Mouse (Mus musculus) midbrain, embryonic 15.5 days (tissue): ENCODE measurements around the gene Krtap4-7. TPM values are rescaled to one million over a fixed set of nuclear protein-coding genes. Genes with fewer than 3 reads are reported as not detected.
"Not testable (repeated sequence)": the region's sequence is repeated elsewhere in the genome, so short reads cannot be mapped to it uniquely, and the experiment has no call there.

ENCODE experiments used
- ATAC-seq: fragments of 200-750 bp; cut with Nextera tagmentation; replicated peaks from 2 replicates; pipeline ENCODE4 v1.8.0; 2017; ENCODE audit warnings: moderate TSS enrichment
- H3K27ac ChIP-seq: fragments of 300-500 bp; sonication (generic); 2 replicates; pipeline ENCODE4 v1.5.1; 2015; ENCODE audit warnings: mild to moderate bottlenecking, inconsistent platforms
- H3K27me3 ChIP-seq: fragments of 300-500 bp; sonication (generic); replicated peaks from 2 replicates; pipeline ENCODE4 v1.6.1; 2015; ENCODE audit warnings: inconsistent platforms
- H3K36me3 ChIP-seq: fragments of 300-500 bp; sonication (generic); replicated peaks from 2 replicates; pipeline ENCODE4 v1.6.1; 2015; ENCODE audit warnings: inconsistent platforms
- H3K4me1 ChIP-seq: fragments of 300-500 bp; sonication (generic); 2 replicates; pipeline ENCODE4 v1.6.1; 2015; ENCODE audit warnings: inconsistent platforms
- H3K4me2 ChIP-seq: fragments of 300-500 bp; sonication (generic); 2 replicates; pipeline ENCODE4 v1.6.1; 2015; ENCODE audit warnings: inconsistent platforms, mild to moderate bottlenecking, moderate library complexity
- H3K4me3 ChIP-seq: fragments of 300-500 bp; sonication (generic); 2 replicates; pipeline ENCODE4 v1.5.1; 2015; ENCODE audit warnings: mild to moderate bottlenecking, inconsistent platforms
- H3K9ac ChIP-seq: fragments of 300-500 bp; sonication (generic); 2 replicates; pipeline ENCODE4 v1.6.1; 2015; ENCODE audit warnings: mild to moderate bottlenecking, inconsistent platforms
- H3K9me3 ChIP-seq: fragments of 300-500 bp; sonication (generic); 2 replicates; pipeline ENCODE4 v1.6.1; 2016; ENCODE audit warnings: inconsistent platforms
- WGBS: fragments of 180-500 bp; shearing (Covaris S2); methylation state at CpG from one replicate; pipeline ENCODE4 v1.1.7; 2015; ENCODE audit warnings: mixed read lengths; 5-methylcytosine and 5-hydroxymethylcytosine counted together
- polyA plus RNA-seq: library from polyadenylated mRNA; unstranded; fragments of >200 nt; fragmentation: Nextera tagmentation; extraction: Ambion mirVana; gene quantifications from 2 replicates; pipeline ENCODE4 v1.2.1, GENCODE M21; 2015

Krtap4-7 gene
- polyA plus RNA-seq, 1 experiment from 2014 or later: not detected

DNA sequence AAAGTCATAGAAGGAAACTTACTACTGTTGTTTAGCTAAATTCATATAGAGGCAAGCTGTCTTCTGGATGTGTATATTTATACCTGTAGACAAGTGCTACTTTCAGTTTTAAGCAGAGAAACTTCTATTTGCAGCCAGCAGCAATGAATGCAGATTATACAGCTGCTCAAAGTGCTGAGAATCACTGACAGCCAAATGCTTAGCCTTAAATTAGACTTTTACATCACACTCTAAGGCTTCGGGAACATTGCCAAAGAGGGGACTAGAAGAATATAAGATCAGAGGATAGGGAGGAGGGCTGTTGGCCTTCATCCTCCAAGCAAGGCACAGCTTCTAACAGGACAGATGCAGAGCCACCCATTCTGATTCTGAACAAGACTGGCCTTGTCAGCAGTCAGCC is 6.8 kb downstream of the Krtap4-7 start:
- Histone ChIP-seq H3K9ac (no peak overlapping the region), H3K27me3 (no peaks in the 10 kb centered on the region), H3K4me1 (0 out of 2 replicates have a peak, but pooled peaks cover 5% of the 10 kb centered on the region), H3K4me3 (no peak overlapping the region), H3K4me2 (no peak overlapping the region), H3K36me3 (no peaks in the 10 kb centered on the region), H3K27ac (no peak overlapping the region), H3K9me3 (no peaks in the 10 kb centered on the region)
- no peak for ATAC-seq
- WGBS: 73% methylated on average over 1 of the region's 1 CpGs

DNA sequence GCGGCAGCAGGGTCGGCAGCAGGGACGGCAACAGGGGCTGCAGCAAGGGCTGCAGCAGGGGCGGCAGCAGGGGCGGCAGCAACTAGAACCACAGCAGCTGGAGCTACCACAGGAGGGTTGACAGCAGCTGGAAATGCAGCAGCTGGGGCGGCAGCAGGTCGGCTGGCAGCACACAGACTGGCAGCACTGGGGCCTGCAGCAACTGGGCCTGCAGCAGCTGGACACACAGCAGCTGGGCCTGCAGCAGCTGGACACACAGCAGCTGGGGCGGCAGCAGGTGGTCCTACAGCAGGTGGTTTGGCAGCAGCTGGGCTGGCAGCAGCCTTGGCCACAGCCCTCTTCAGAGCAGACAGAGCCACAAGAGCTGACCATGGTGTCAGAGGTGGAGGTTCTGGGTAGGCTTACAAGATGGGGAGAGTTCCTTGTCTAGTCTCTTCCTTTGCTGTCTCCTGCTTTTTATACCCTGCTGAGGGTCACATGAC is 9.2 kb downstream of the Krtap4-7 start, which contains the start of gene Krtap4-2:
Gene Krtap4-2 (minus strand): TSS at position 432 of the 482 bp plus-strand sequence.
- Histone ChIP-seq H3K4me2 (no peak within 1 kb of the TSS), H3K9me3 (no peaks in the 10 kb centered on the region), H3K4me3 (no peak within 1 kb of the TSS), H3K36me3 (no peaks in the 10 kb centered on the region), H3K27ac (no peak within 1 kb of the TSS), H3K9ac (no peak within 1 kb of the TSS), H3K27me3 (no peaks in the 10 kb centered on the region), H3K4me1 (0 out of 2 replicates have a peak, but pooled peaks cover 5% of the 10 kb centered on the region)
- ATAC-seq: no peak
- 42% methylated on average over 8 of the region's 8 CpGs for WGBS

DNA sequence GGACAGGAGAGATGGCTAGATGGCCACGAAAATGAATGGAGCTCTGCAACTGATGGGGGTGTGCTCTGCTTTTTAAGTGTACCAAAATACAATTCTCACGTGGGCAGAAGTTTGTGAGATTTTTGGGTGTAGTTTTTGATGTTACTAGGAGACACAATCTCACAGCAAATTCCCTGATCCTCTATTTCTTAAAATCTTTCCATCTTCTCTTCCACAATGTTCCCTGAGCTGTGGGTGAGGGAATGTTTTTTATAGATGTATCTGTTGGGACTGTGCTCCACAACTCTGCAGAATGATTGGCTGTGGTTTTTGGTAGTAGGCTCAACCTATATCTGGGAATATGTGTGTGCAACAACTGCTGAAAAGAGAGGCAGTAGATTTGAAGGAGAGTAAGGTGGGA is 10.6 kb downstream of the Krtap4-7 start:
- WGBS: 84% methylated on average over 2 of the region's 2 CpGs
- H3K27ac ChIP-seq: no peak overlapping the region
- H3K36me3 ChIP-seq: no peaks in the 10 kb centered on the region
- H3K4me3 ChIP-seq: no peak overlapping the region
- H3K9me3 ChIP-seq: no peaks in the 10 kb centered on the region
- H3K4me2 ChIP-seq: no peak overlapping the region
- 0 out of 2 replicates have a peak, but pooled peaks cover 5% of the 10 kb centered on the region for H3K4me1 ChIP-seq
- H3K27me3 ChIP-seq: no peaks in the 10 kb centered on the region
- no peak overlapping the region for H3K9ac ChIP-seq
- no peak for ATAC-seq

DNA sequence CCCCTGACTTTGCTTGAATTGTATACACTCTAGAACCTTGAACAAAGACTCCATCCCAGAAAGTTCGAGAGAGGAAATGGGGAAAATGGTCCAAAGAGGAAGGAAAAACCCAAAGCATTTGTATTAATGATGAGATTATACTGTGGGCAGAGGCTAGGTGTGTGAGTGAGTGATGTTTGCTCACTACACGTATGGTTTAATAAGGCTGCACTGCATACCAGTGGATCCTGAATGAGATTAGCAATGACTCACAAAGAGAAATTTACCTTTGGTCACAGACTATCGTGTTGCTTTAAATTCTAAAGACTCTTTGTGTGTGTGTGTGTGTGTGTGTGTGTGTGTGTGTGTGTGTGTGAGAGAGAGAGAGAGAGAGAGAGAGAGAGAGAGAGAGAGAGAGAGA is 13.0 kb downstream of the Krtap4-7 start:
- ATAC-seq: no peak
- Histone ChIP-seq H3K4me2 (no peak overlapping the region), H3K27me3 (no peaks in the 10 kb centered on the region), H3K9ac (no peak overlapping the region), H3K9me3 (no peaks in the 10 kb centered on the region), H3K36me3 (no peaks in the 10 kb centered on the region), H3K4me3 (no peak overlapping the region), H3K4me1 (0 out of 2 replicates have a peak, but pooled peaks cover 5% of the 10 kb centered on the region), H3K27ac (no peak overlapping the region)
- WGBS: 80% methylated on average over 3 of the region's 3 CpGs

DNA sequence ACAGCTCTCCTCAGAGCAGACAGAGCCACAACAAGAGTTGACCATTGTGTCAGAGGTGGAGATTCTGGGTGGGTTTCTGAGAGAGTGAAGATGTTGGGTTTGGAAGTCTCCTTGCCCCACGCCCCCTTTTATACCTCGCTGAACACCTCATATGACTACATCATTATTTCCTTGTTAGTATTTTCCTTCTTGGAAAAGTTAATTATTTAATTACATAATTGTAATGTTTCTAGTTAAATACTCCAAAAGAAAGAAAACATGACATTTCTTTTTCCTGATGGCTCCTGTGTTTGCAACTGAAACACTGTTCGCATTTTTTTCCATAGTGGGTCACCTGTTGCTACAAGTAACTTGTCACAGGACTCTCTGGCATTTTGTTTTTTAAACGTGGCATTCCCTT is 15.8 kb downstream of the Krtap4-7 start, which contains the start of gene Krtap4-1:
Gene Krtap4-1 (minus strand): TSS at position 101 of the 400 bp plus-strand sequence.
- Histone ChIP-seq H3K4me1 (no peaks in the 10 kb centered on the region), H3K9me3 (no peaks in the 10 kb centered on the region), H3K27me3 (no peaks in the 10 kb centered on the region), H3K27ac (no peak within 1 kb of the TSS), H3K9ac (no peak within 1 kb of the TSS), H3K4me3 (no peak within 1 kb of the TSS), H3K36me3 (no peaks in the 10 kb centered on the region), H3K4me2 (no peak within 1 kb of the TSS)
- ATAC-seq: no peak
- 82% methylated on average over 4 of the region's 4 CpGs for WGBS

DNA sequence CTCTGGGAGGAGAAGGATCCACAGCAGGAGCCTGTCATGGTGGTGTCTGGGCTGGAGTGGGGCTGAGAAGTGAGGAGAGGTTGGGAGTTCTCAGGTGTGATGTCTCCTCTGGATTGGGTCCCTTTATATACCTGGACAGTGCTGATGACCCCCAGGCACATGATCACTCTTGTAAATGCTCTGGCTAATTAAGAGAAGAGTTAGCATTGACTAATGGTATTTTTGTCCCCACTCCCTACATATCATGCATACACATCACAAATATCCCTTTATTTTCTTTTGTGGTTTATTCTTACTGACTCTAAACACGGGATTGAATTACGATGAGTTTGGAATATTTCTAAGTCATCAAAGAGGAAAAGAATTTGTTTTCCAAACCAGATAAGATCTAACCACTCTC is 23.6 kb downstream of the Krtap4-7 start, which contains the start of gene Gm11562:
Gene Gm11562 (minus strand): TSS at position 101 of the 400 bp plus-strand sequence.
- no peak for ATAC-seq
- 85% methylated on average over 2 of the region's 2 CpGs for WGBS
- H3K27ac ChIP-seq: no peak within 1 kb of the TSS
- H3K9me3 ChIP-seq: no peaks in the 10 kb centered on the region
- no peaks in the 10 kb centered on the region for H3K27me3 ChIP-seq
- no peak within 1 kb of the TSS for H3K9ac ChIP-seq
- H3K36me3 ChIP-seq: no peaks in the 10 kb centered on the region
- H3K4me3 ChIP-seq: no peak within 1 kb of the TSS
- no peak within 1 kb of the TSS for H3K4me2 ChIP-seq
- no peaks in the 10 kb centered on the region for H3K4me1 ChIP-seq

DNA sequence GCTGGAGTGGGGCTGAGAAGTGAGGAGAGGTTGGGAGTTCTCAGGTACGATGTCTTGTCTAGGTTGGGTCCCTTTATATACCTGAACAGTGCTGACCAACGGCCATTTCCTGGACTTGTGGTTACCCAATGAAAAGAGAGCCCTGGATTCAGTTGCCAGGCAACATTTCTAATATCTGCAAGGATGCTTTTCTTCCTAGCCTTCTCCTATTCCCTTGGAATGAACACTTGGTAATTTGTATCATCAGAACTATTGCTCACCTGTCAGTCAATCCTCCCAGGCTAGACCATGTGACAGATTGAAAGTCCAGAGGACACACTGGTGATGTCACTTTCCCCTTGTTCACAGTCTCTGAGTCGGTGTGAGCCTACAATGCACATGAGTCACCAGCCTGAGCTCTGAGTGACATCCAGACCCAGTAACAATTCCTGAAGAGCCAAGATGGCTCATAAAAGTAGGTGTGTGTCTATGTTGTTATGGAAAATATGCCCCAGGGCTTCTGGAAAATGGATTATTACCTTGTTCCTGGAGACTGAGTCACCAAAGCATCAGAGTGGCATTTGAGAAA is 29.0 kb downstream of the Krtap4-7 start, which contains the start of gene Krtap2-4:
Gene Krtap2-4 (minus strand): TSS at position 51 of the 568 bp plus-strand sequence.
- no peaks in the 10 kb centered on the region for H3K4me1 ChIP-seq
- H3K36me3 ChIP-seq: no peaks in the 10 kb centered on the region
- no peak within 1 kb of the TSS for H3K4me3 ChIP-seq
- no peak within 1 kb of the TSS for H3K4me2 ChIP-seq
- no peak within 1 kb of the TSS for H3K27ac ChIP-seq
- no peaks in the 10 kb centered on the region for H3K27me3 ChIP-seq
- ATAC-seq: no peak
- H3K9ac ChIP-seq: no peak within 1 kb of the TSS
- no peaks in the 10 kb centered on the region for H3K9me3 ChIP-seq
- WGBS: 68% methylated on average over 3 of the region's 3 CpGs

DNA sequence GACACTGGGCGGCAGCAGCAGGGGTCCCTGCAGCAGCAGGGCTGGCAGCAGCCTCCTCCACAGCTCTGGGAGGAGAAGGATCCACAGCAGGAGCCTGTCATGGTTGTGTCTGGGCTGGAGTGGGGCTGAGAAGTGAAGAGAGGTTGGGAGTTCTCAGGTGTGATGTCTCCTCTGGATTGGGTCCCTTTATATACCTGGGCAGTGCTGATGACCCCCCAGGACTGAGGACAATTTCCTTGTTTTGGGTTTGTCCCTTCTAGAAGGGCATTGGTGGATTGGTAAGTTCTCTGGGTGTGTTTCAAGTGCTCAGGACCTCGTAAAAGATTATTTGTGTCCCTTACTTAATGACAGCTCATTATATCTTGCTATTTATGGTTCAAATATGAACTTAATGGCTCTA is 33.8 kb downstream of the Krtap4-7 start, which contains the start of gene Gm11937:
Gene Gm11937 (minus strand): TSS at position 101 of the 400 bp plus-strand sequence.
- H3K9me3 ChIP-seq, H3K27ac ChIP-seq, H3K36me3 ChIP-seq, H3K4me1 ChIP-seq, H3K4me2 ChIP-seq, H3K4me3 ChIP-seq, H3K27me3 ChIP-seq, H3K9ac ChIP-seq, ATAC-seq: not testable (repeated sequence)
- 78% methylated on average over 1 of the region's 2 CpGs for WGBS

DNA sequence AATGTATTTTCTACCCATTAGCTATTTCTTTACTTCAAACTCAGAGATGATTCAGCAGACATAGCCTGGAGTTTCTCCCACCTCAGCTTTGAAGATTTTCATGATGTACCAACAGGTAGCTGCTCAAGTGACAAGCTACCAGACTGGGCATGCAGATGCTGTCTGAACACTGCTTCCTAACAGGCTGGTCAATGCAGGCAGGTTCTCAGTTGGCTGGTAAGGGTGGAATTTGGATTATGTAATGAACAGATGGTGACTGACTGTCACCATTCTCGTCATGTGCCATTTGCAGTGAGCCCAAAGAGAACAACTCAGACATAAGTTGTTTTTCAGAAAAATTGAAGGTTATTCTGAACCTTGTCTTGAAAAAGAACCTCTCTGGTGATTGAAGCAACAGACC is 34.8 kb downstream of the Krtap4-7 start:
- Histone ChIP-seq H3K4me2 (no peak overlapping the region), H3K27ac (no peak overlapping the region), H3K9ac (no peak overlapping the region), H3K36me3 (no peaks in the 10 kb centered on the region), H3K4me3 (no peak overlapping the region), H3K27me3 (no peaks in the 10 kb centered on the region), H3K4me1 (no peaks in the 10 kb centered on the region), H3K9me3 (no peaks in the 10 kb centered on the region)
- 73% methylated on average over 1 of the region's 1 CpGs for whole genome bisulfite sequencing
- no peak for ATAC-seq

DNA sequence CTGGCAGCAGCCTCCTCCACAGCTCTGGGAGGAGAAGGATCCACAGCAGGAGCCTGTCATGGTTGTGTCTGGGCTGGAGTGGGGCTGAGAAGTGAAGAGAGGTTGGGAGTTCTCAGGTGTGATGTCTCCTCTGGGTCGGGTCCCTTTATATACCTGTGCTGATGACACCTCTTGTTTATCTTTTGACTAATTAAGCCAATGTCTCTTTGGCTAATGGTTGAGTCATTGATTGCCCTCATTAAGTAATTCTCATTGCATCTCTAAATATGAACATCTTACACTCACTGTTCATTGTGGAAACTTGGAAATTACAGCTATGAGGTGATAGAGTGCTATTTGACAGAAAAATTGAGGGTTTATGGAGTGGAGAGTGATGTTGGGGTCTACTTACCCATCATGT is 40.7 kb downstream of the Krtap4-7 start, which contains the start of gene Gm11938:
Gene Gm11938 (minus strand): TSS at position 101 of the 400 bp plus-strand sequence.
- WGBS: 78% methylated on average over 1 of the region's 1 CpGs

DNA sequence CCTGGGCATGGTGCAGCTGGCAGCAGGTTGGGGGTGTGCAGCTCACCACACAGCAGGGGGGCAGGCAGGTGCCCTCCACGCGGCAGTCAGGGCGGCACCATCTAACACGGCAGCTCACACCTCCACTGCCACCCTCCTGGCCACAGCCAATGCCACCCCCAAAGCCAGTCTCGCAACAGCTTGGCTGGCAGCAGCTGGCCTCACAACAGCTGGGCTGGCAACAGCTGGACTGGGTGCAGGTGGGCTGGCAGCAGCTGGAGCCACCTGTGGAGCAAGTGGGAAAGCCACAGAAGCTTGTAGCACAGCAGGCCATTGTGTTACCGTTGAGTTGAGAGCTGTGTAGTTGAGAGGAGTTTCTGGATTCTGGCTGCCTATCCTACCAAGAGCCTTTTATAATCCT is 46.1 kb downstream of the Krtap4-7 start, which contains the start of gene Krtap9-3:
Gene Krtap9-3 (minus strand): TSS at position 364 of the 400 bp plus-strand sequence.
- H3K9ac ChIP-seq, H3K27me3 ChIP-seq, H3K36me3 ChIP-seq, ATAC-seq, H3K4me2 ChIP-seq, H3K9me3 ChIP-seq, H3K27ac ChIP-seq, H3K4me1 ChIP-seq, H3K4me3 ChIP-seq: not testable (repeated sequence)
- WGBS: 88% methylated on average over 6 of the region's 6 CpGs

More for the DNA sequence above, 40.7 kb downstream of the Krtap4-7 start, which contains the start of gene Gm11938:
- not testable (repeated sequence) for H3K4me2 ChIP-seq, H3K9me3 ChIP-seq, H3K27ac ChIP-seq, H3K9ac ChIP-seq, ATAC-seq, H3K4me3 ChIP-seq, H3K27me3 ChIP-seq, H3K4me1 ChIP-seq, H3K36me3 ChIP-seq
